Mouse (Mus musculus): ENCODE measurements at regions not wholly inside any gene's neighbourhood (a gene's known extent, or its start where the extent isn't known, plus 50 kb on each side); places are given as distances from the start of the nearest gene placed in this dataset.

DNA sequence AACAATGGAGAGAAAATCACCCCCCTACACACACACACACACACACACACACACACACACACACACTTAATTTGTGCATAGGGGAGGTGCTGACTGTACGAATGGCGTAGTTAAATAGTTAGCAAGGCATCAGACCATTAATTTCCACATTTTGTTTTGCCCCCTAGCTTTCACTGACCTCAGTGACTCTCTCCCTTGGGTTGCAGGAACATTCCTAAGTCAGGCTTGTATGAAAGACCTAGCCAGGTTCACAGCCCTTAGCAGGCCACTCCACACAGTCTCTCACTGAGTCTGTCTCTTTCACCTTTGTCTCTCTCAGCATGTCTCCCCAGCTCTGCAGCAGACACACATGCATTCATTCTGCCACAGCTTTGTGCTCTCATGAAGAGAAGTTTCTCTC, 101.6 kb upstream of the Bank1 start:
- H3K27me3 ChIP-seq (ENCODE audit: control insufficient read depth, insufficient read depth, insufficient read length): no peaks in the 10 kb centered on the region
- no peak overlapping the region for H3K4me3 ChIP-seq (ENCODE audit: insufficient read depth, poor library complexity, severe bottlenecking)
- TF ChIP-seq CEBPB (IDR thresholded peaks at IDR 0.05; ENCODE audit: low read depth) (no peak), FOSL1 (IDR thresholded peaks at IDR 0.05; ENCODE audit: insufficient read depth, low read length, poor library complexity, severe bottlenecking) (no peak), MYOG (IDR thresholded peaks at IDR 0.05; ENCODE audit: control insufficient read depth, extremely low read depth, insufficient read length) (no peak), USF1 (IDR thresholded peaks at IDR 0.05; ENCODE audit: low read depth) (no peak), MYOD1 (IDR thresholded peaks at IDR 0.05; ENCODE audit: control insufficient read depth, insufficient read length, low read depth) (no peak), MAX (IDR thresholded peaks at IDR 0.05) (no peak), CTCF (IDR thresholded peaks at IDR 0.05; ENCODE audit: control insufficient read depth, insufficient read depth, insufficient read length) (no peak)
- H3K79me2 ChIP-seq (ENCODE audit: control insufficient read depth, insufficient read depth): no peaks in the 10 kb centered on the region
- H3K79me3 ChIP-seq (ENCODE audit: low read depth): no peaks in the 10 kb centered on the region
- H3K36me3 ChIP-seq (ENCODE audit: control insufficient read depth, insufficient read depth): no peaks in the 10 kb centered on the region
- H3ac ChIP-seq (ENCODE audit: control insufficient read depth, insufficient read length, low read depth): no peak overlapping the region

DNA sequence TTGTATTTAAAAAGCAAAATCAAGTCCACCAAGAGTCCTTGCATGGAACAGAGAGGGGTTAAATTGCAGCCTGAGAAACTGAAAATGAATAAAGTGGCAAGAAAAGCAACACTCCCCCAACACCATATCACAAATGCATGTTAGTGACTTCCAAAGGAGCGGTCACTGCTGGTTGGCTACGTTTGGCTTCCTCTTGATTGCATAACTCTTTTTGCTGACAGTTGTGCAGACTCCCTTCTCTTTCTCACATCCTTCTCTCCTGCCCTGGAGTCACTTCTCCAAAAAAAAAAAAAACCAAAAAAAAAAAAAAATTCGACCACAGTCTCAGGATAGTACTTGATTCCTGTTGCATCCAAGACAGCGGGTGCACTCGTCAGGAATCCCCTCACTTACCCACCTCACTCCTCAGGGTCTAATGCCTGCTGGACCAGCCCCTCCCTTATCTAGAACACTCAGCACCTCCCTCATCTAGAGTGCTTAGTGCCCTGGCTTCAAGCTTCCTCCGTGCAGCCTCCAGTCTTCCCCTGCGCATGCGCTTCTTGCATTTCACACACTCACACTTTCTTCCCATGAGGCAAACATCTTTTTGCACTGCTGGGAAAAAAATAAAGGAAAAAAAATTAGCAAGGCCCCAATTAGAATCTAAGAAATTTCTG, 100.8 kb upstream of the Bank1 start:
- no peaks in the 10 kb centered on the region for H3K79me3 ChIP-seq (ENCODE audit: low read depth)
- H3K4me3 ChIP-seq (ENCODE audit: insufficient read depth, poor library complexity, severe bottlenecking): no peak overlapping the region
- no peaks in the 10 kb centered on the region for H3K36me3 ChIP-seq (ENCODE audit: control insufficient read depth, insufficient read depth)
- TF ChIP-seq MYOD1 (IDR thresholded peaks at IDR 0.05; ENCODE audit: control insufficient read depth, insufficient read length, low read depth): no peak
- no peaks in the 10 kb centered on the region for H3K79me2 ChIP-seq (ENCODE audit: control insufficient read depth, insufficient read depth)
- H3ac ChIP-seq (ENCODE audit: control insufficient read depth, insufficient read length, low read depth): no peak overlapping the region
- H3K27me3 ChIP-seq (ENCODE audit: control insufficient read depth, insufficient read depth, insufficient read length): no peaks in the 10 kb centered on the region

DNA sequence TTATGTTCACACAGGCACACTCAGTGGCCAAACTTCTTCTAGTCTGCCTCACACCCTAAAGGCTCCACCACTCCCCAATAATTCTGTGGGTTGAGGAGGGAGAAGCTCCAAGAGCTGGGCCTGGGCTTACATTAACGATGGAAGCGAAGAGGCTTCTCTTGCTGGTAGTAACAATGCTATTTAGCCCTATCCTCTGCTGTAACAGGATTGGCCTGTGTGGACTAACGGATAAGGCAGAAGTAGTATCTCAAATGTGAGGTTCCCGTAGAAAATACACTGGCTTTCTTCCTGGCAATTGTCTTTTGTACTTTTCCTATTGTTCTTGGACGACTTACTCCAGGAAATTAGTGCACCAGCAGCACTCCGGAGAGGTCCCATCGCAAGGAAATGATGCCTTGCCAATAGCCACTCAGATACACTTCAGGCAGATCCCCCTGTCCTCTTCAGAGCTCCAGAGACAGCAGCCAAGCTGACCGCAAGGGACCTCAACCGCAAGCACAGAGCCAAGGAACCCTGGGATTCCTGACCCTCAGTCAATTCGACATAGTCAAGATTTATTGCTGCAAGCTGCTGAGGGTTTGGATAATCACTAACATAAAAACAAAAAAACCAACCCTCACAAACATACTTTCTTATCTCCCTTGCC, 96.2 kb upstream of the Bank1 start:
- no peak overlapping the region for H3ac ChIP-seq (ENCODE audit: control insufficient read depth, insufficient read length, low read depth)
- H3K36me3 ChIP-seq (ENCODE audit: control insufficient read depth, insufficient read depth): no peaks in the 10 kb centered on the region
- H3K79me3 ChIP-seq (ENCODE audit: low read depth): no peaks in the 10 kb centered on the region
- H3K79me2 ChIP-seq (ENCODE audit: control insufficient read depth, insufficient read depth): no peaks in the 10 kb centered on the region
- no peak for TF ChIP-seq MYOG (IDR thresholded peaks at IDR 0.05; ENCODE audit: control insufficient read depth, extremely low read depth, insufficient read length)
- TF ChIP-seq MAX (IDR thresholded peaks at IDR 0.05): no peak
- TF ChIP-seq CEBPB (IDR thresholded peaks at IDR 0.05; ENCODE audit: low read depth): no peak
- no peak for TF ChIP-seq USF1 (IDR thresholded peaks at IDR 0.05; ENCODE audit: low read depth)
- TF ChIP-seq MYOD1 (IDR thresholded peaks at IDR 0.05; ENCODE audit: control insufficient read depth, insufficient read length, low read depth): no peak
- no peak for TF ChIP-seq CTCF (IDR thresholded peaks at IDR 0.05; ENCODE audit: control insufficient read depth, insufficient read depth, insufficient read length)
- no peak for TF ChIP-seq FOSL1 (IDR thresholded peaks at IDR 0.05; ENCODE audit: insufficient read depth, low read length, poor library complexity, severe bottlenecking)
- no peaks in the 10 kb centered on the region for H3K27me3 ChIP-seq (ENCODE audit: control insufficient read depth, insufficient read depth, insufficient read length)
- H3K4me3 ChIP-seq (ENCODE audit: insufficient read depth, poor library complexity, severe bottlenecking): no peak overlapping the region

DNA sequence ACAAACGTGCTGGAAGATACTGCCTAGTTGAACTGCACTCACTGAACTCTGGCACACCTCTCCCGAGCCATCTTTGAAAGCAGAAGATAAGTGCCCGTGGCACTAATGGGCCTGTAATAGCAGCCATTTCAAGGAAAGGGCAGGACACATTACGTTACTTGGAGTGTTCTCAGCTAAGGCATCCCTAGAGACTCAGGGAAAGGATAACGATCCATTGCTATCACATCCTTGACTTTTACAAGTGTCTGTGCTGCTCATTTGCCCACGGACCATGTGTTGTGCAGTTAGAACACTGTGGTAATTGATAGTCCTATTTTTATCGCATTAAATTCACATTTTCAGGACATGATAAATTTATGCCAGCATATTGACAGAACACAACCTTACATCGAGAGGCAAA, 79.7 kb upstream of the Bank1 start:
- no peaks in the 10 kb centered on the region for H3K27me3 ChIP-seq (ENCODE audit: control insufficient read depth, insufficient read depth, insufficient read length)
- H3K4me3 ChIP-seq (ENCODE audit: insufficient read depth, poor library complexity, severe bottlenecking): no peak overlapping the region
- TF ChIP-seq FOSL1 (IDR thresholded peaks at IDR 0.05; ENCODE audit: insufficient read depth, low read length, poor library complexity, severe bottlenecking) (no peak), CTCF (IDR thresholded peaks at IDR 0.05; ENCODE audit: control insufficient read depth, insufficient read depth, insufficient read length) (no peak), MAX (IDR thresholded peaks at IDR 0.05) (no peak)
- H3ac ChIP-seq (ENCODE audit: control insufficient read depth, insufficient read length, low read depth): no peak overlapping the region
- no peaks in the 10 kb centered on the region for H3K36me3 ChIP-seq (ENCODE audit: control insufficient read depth, insufficient read depth)
- no peaks in the 10 kb centered on the region for H3K79me3 ChIP-seq (ENCODE audit: low read depth)
- no peaks in the 10 kb centered on the region for H3K79me2 ChIP-seq (ENCODE audit: control insufficient read depth, insufficient read depth)

DNA sequence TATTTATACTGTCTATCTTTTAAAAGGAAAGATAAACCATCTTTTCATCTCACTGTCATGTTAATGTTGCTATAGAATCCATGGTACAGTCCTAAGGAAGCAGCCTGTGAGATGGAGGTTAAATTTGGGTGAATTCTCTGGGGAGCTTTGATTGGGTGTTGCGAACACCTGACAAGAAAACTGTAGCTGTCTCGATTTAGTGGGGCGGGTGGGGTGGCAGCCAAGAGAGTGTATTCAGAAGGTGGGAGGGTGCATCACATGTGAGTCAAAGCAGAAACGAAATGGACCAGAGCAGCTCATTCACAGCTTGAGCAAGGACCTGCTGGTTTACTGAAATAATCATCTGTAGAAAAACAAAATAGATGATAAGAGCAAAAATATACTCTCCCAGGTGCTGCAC, 57.4 kb upstream of the Bank1 start:
- Histone ChIP-seq H3K79me3 (ENCODE audit: low read depth) (no peaks in the 10 kb centered on the region), H3K27me3 (ENCODE audit: control insufficient read depth, insufficient read depth, insufficient read length) (no peaks in the 10 kb centered on the region), H3K79me2 (ENCODE audit: control insufficient read depth, insufficient read depth) (no peaks in the 10 kb centered on the region), H3K36me3 (ENCODE audit: control insufficient read depth, insufficient read depth) (no peaks in the 10 kb centered on the region), H3K4me3 (ENCODE audit: insufficient read depth, poor library complexity, severe bottlenecking) (no peak overlapping the region), H3ac (ENCODE audit: control insufficient read depth, insufficient read length, low read depth) (no peak overlapping the region)
- no peak for TF ChIP-seq FOSL1 (IDR thresholded peaks at IDR 0.05; ENCODE audit: insufficient read depth, low read length, poor library complexity, severe bottlenecking)
- TF ChIP-seq CTCF (IDR thresholded peaks at IDR 0.05; ENCODE audit: control insufficient read depth, insufficient read depth, insufficient read length): no peak
- TF ChIP-seq USF1 (IDR thresholded peaks at IDR 0.05; ENCODE audit: low read depth): no peak
- TF ChIP-seq MYOD1 (IDR thresholded peaks at IDR 0.05; ENCODE audit: control insufficient read depth, insufficient read length, low read depth): no peak
- no peak for TF ChIP-seq MYOG (IDR thresholded peaks at IDR 0.05; ENCODE audit: control insufficient read depth, extremely low read depth, insufficient read length)
- no peak for TF ChIP-seq CEBPB (IDR thresholded peaks at IDR 0.05; ENCODE audit: low read depth)
- TF ChIP-seq MAX (IDR thresholded peaks at IDR 0.05): no peak

DNA sequence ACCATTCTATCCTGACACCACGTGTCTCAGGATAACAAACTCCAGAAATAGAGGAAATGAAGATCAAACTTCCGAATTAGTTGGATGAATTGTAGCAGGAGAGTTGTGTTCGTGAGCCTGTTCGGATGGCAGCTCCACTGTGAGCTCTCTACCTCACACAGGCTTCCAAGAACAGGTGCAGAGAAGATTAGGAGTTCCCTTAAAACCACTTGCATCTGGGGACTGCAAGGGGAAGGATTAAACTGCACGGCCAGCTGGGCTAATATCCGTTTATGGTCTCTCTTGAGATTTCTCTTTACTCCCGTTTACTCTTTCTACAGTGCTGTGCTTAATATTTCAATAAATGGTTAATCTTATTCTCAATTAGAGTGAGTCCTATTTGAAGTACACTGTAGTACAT, 54.8 kb upstream of the Bank1 start:
- H3K27me3 ChIP-seq (ENCODE audit: control insufficient read depth, insufficient read depth, insufficient read length): no peaks in the 10 kb centered on the region
- TF ChIP-seq MAX (IDR thresholded peaks at IDR 0.05) (no peak), FOSL1 (IDR thresholded peaks at IDR 0.05; ENCODE audit: insufficient read depth, low read length, poor library complexity, severe bottlenecking) (no peak), MYOD1 (IDR thresholded peaks at IDR 0.05; ENCODE audit: control insufficient read depth, insufficient read length, low read depth) (no peak), USF1 (IDR thresholded peaks at IDR 0.05; ENCODE audit: low read depth) (no peak), CTCF (IDR thresholded peaks at IDR 0.05; ENCODE audit: control insufficient read depth, insufficient read depth, insufficient read length) (no peak), CEBPB (IDR thresholded peaks at IDR 0.05; ENCODE audit: low read depth) (no peak), MYOG (IDR thresholded peaks at IDR 0.05; ENCODE audit: control insufficient read depth, extremely low read depth, insufficient read length) (no peak)
- no peak overlapping the region for H3ac ChIP-seq (ENCODE audit: control insufficient read depth, insufficient read length, low read depth)
- no peaks in the 10 kb centered on the region for H3K36me3 ChIP-seq (ENCODE audit: control insufficient read depth, insufficient read depth)
- no peaks in the 10 kb centered on the region for H3K79me3 ChIP-seq (ENCODE audit: low read depth)
- no peak overlapping the region for H3K4me3 ChIP-seq (ENCODE audit: insufficient read depth, poor library complexity, severe bottlenecking)
- H3K79me2 ChIP-seq (ENCODE audit: control insufficient read depth, insufficient read depth): no peaks in the 10 kb centered on the region

Measured in C2C12 (cell line).